11 mouse cellular contexts compared by ENCODE assay signal in the genomic region with DNA sequence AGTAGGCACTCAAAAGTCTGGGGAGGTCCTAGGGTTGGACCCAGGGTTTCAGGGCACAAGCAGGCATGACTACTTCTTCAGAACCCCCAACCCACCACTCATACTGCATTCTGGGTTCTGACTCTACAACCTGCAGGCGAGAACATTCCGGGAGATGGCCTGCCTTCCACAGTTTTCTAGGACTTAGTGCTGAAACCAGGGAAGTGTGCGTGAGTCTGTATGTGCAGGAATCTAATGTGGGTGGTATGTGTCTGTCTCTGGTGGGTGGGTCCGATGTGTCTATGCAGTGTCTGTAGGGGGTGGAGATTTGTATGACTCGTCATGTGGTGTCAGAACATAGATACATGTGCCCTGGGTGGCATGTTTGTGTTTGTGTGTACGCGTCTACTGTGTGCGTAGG. TPM values are rescaled to one million over a fixed set of nuclear protein-coding genes. Genes with fewer than 3 reads are reported as not detected.
A peak's percentile ranks its signal among the peaks of the same experiment; 100 is the strongest.
DNase-seq lines count a peak whose midpoint lies in the region; ATAC-seq and TF ChIP-seq lines count a peak whose summit lies in the region.
"Had no signal": no experiment of that assay in that cellular context is flagged by ENCODE, and none has a peak within 500 bp of the region (broad histone marks: within the 10 kb centered on the region; RNA-seq: fewer than 3 reads in every experiment).

No protein-coding gene starts in this region.

- H3K27ac ChIP-seq in left cerebral cortex, adult 2 months = peak overlapping the region; percentile 58
- H3K27ac ChIP-seq in forebrain, embryonic 13.5 days = peak overlapping the region; percentile 100
- peak overlapping the region; percentile 97 for H3K27ac ChIP-seq in intestine, embryonic 16.5 days (ENCODE audit: low read length)
- peak overlapping the region; percentile 100 for H3K27ac ChIP-seq in neural tube, embryonic 13.5 days (replicated peaks)

- WGBS in forebrain, embryonic 13.5 days = 85% methylated on average over 8 of the region's 8 CpGs
- WGBS in intestine, embryonic 16.5 days = 74% methylated on average over 8 of the region's 8 CpGs
- WGBS in neural tube, embryonic 13.5 days = 80% methylated on average over 8 of the region's 8 CpGs

- no peaks in the 10 kb centered on the region for H3K9me3 ChIP-seq in forebrain, embryonic 13.5 days (replicated peaks)
- H3K9me3 ChIP-seq in intestine, embryonic 16.5 days (ENCODE audit: control insufficient read depth, low read length) = no peaks in the 10 kb centered on the region
- H3K9me3 ChIP-seq in neural tube, embryonic 13.5 days = no peaks in the 10 kb centered on the region

- no peak for DNase-seq in left cerebral cortex, adult 2 months (ENCODE audit: extremely low spot score in 1 of 2, low spot score in 2 of 2)
- no peak for DNase-seq in left cerebral cortex, postnatal 14 days (ENCODE audit: low spot score in 2 of 2)
- DNase-seq in right cerebral cortex, postnatal 36 days (ENCODE audit: low spot score in 2 of 2) = no peak
- no peak for DNase-seq in frontal cortex, postnatal 36 days (ENCODE audit: low spot score in 2 of 2)
- DNase-seq in adipocyte (ENCODE audit: low spot score) = no peak

- peak overlapping the region; percentile 98 for H3K4me2 ChIP-seq in forebrain, embryonic 13.5 days
- H3K4me2 ChIP-seq in intestine, embryonic 16.5 days (ENCODE audit: low read depth, low read length) = peak overlapping the region; percentile 91; the same call in 1 of the 2 replicates
- peak overlapping the region; percentile 97 for H3K4me2 ChIP-seq in neural tube, embryonic 13.5 days

- no peak for TF ChIP-seq CTCF in left cerebral cortex, adult 2 months (IDR thresholded peaks at IDR 0.05)

- peaks cover 53% of the 10 kb centered on the region for H3K4me1 ChIP-seq in forebrain, embryonic 13.5 days
- H3K4me1 ChIP-seq in intestine, embryonic 16.5 days (ENCODE audit: control insufficient read depth, insufficient read depth, low read length) = peaks cover 46% of the 10 kb centered on the region
- peaks cover 73% of the 10 kb centered on the region for H3K4me1 ChIP-seq in neural tube, embryonic 13.5 days (replicated peaks)

- H3K27me3 ChIP-seq in forebrain, embryonic 13.5 days = no peaks in the 10 kb centered on the region
- no peaks in the 10 kb centered on the region for H3K27me3 ChIP-seq in intestine, embryonic 16.5 days (replicated peaks; ENCODE audit: control insufficient read depth, insufficient read depth, low read length)
- no peaks in the 10 kb centered on the region for H3K27me3 ChIP-seq in neural tube, embryonic 13.5 days

- intact Hi-C loops in left cerebral cortex, adult 2 months (cut with DNase I) = no loop called here
- intact Hi-C loops in left cerebral cortex, postnatal 14 days (cut with DNase I) = loop anchor here (10.0 kb wide), 1 partner anchor 736 kb away; the partner anchor contains the start of gene Nme6

- H3K4me3 ChIP-seq in left cerebral cortex, adult 2 months = peak overlapping the region; percentile 16; the same call in 1 of the 2 replicates
- peak overlapping the region; percentile 75 for H3K4me3 ChIP-seq in forebrain, embryonic 13.5 days
- H3K4me3 ChIP-seq in intestine, embryonic 16.5 days (ENCODE audit: low read length) = peak overlapping the region; percentile 9; the same call in 1 of the 2 replicates
- peak overlapping the region; percentile 63 for H3K4me3 ChIP-seq in neural tube, embryonic 13.5 days

- peak overlapping the region; percentile 97 for H3K9ac ChIP-seq in forebrain, embryonic 13.5 days
- peak overlapping the region; percentile 85; the same call in 1 of the 2 replicates for H3K9ac ChIP-seq in intestine, embryonic 16.5 days (ENCODE audit: low read depth, low read length)
- peak overlapping the region; percentile 95 for H3K9ac ChIP-seq in neural tube, embryonic 13.5 days

- no peak for ATAC-seq in forebrain, embryonic 13.5 days
- no peak for ATAC-seq in intestine, embryonic 16.5 days
- ATAC-seq in neural tube, embryonic 13.5 days (ENCODE audit: low read depth) = no peak

- peaks cover 47% of the 10 kb centered on the region for H3K36me3 ChIP-seq in forebrain, embryonic 13.5 days (ENCODE audit: poor library complexity, severe bottlenecking)
- no peaks in the 10 kb centered on the region for H3K36me3 ChIP-seq in intestine, embryonic 16.5 days (ENCODE audit: control insufficient read depth, insufficient read depth, low read length)
- H3K36me3 ChIP-seq in neural tube, embryonic 13.5 days = peaks cover 39% of the 10 kb centered on the region

RNA-seq across cellular contexts. Expression of gene Plxnb1, which starts 3.2 kb away (rescaled TPM):
- 10 to 100 TPM; 65.0 to 70.5 TPM for total RNA-seq in left cerebral cortex, adult 2 months (2021)
- total RNA-seq in left cerebral cortex, postnatal 14 days (2021) = 10 to 100 TPM; 67.2 to 69.8 TPM
- polyA plus RNA-seq in forebrain, embryonic 13.5 days (2015; fragmentation: Nextera tagmentation; extraction: Ambion mirVana) = 22.4 and 27.7 TPM in 2 replicates
- polyA plus RNA-seq in intestine, embryonic 16.5 days (2015; fragmentation: Nextera tagmentation; extraction: Ambion mirVana) = 4.7 and 5.2 TPM in 2 replicates
- 19.9 and 22.2 TPM in 2 replicates for polyA plus RNA-seq in neural tube, embryonic 13.5 days (2015; fragmentation: Nextera tagmentation; extraction: Ambion mirVana)
- total RNA-seq: granulocyte monocyte progenitor cell, adult 5-6 weeks; megakaryocyte progenitor cell, adult 5-6 weeks; MEL had no signal

RNA-seq across cellular contexts. Expression of gene Tma7, which starts 16.0 kb away (rescaled TPM):
- 100 to 1,000 TPM; 312 to 332 TPM for total RNA-seq in left cerebral cortex, adult 2 months (2021)
- 100 to 1,000 TPM; 368 to 387 TPM for total RNA-seq in left cerebral cortex, postnatal 14 days (2021)
- 693 and 750 TPM in 2 replicates for polyA plus RNA-seq in forebrain, embryonic 13.5 days (2015; fragmentation: Nextera tagmentation; extraction: Ambion mirVana)
- 597 and 612 TPM in 2 replicates for polyA plus RNA-seq in intestine, embryonic 16.5 days (2015; fragmentation: Nextera tagmentation; extraction: Ambion mirVana)
- 726 and 792 TPM in 2 replicates for polyA plus RNA-seq in neural tube, embryonic 13.5 days (2015; fragmentation: Nextera tagmentation; extraction: Ambion mirVana)

RNA-seq across cellular contexts. Expression of gene Ccdc51, which starts 16.1 kb away (rescaled TPM):
- 1 to 10 TPM; 8.0 to 8.6 TPM for total RNA-seq in left cerebral cortex, adult 2 months (2021)
- total RNA-seq in left cerebral cortex, postnatal 14 days (2021) = 1 to 10 TPM; 5.9 to 8.4 TPM
- polyA plus RNA-seq in forebrain, embryonic 13.5 days (2015; fragmentation: Nextera tagmentation; extraction: Ambion mirVana) = 17.9 and 18.9 TPM in 2 replicates
- 20.0 and 20.2 TPM in 2 replicates for polyA plus RNA-seq in intestine, embryonic 16.5 days (2015; fragmentation: Nextera tagmentation; extraction: Ambion mirVana)
- polyA plus RNA-seq in neural tube, embryonic 13.5 days (2015; fragmentation: Nextera tagmentation; extraction: Ambion mirVana) = 14.2 and 15.5 TPM in 2 replicates

RNA-seq across cellular contexts. Expression of gene Atrip, which starts 24.4 kb away (rescaled TPM):
- 10 to 100 TPM; 28.0 to 28.3 TPM for total RNA-seq in left cerebral cortex, adult 2 months (2021)
- total RNA-seq in left cerebral cortex, postnatal 14 days (2021) = 10 to 100 TPM; 28.1 to 29.0 TPM
- 31.4 and 31.5 TPM in 2 replicates for polyA plus RNA-seq in forebrain, embryonic 13.5 days (2015; fragmentation: Nextera tagmentation; extraction: Ambion mirVana)
- polyA plus RNA-seq in intestine, embryonic 16.5 days (2015; fragmentation: Nextera tagmentation; extraction: Ambion mirVana) = 18.4 and 21.5 TPM in 2 replicates
- 26.3 and 29.5 TPM in 2 replicates for polyA plus RNA-seq in neural tube, embryonic 13.5 days (2015; fragmentation: Nextera tagmentation; extraction: Ambion mirVana)

RNA-seq across cellular contexts. Expression of gene Trex1, which starts 38.8 kb away (rescaled TPM):
- total RNA-seq in left cerebral cortex, adult 2 months (2021) = 10 to 100 TPM; 11.7 to 15.3 TPM
- 10 to 100 TPM; 12.0 TPM for total RNA-seq in left cerebral cortex, postnatal 14 days (2021)
- polyA plus RNA-seq in forebrain, embryonic 13.5 days (2015; fragmentation: Nextera tagmentation; extraction: Ambion mirVana) = 9.3 and 13.0 TPM in 2 replicates
- polyA plus RNA-seq in intestine, embryonic 16.5 days (2015; fragmentation: Nextera tagmentation; extraction: Ambion mirVana) = 13.0 and 14.4 TPM in 2 replicates
- 12.4 and 15.0 TPM in 2 replicates for polyA plus RNA-seq in neural tube, embryonic 13.5 days (2015; fragmentation: Nextera tagmentation; extraction: Ambion mirVana)

Comparison
In these comparisons a context has a peak if more than half of its experiments do, and no peak if none do; other contexts are left out.
1. H3K4me3 ChIP-seq: peak in every context shown above with its lines; median percentile 75 in forebrain, embryonic 13.5 days; 63 in neural tube, embryonic 13.5 days; 16 in left cerebral cortex, adult 2 months; 9 in intestine, embryonic 16.5 days.